Mouse (Mus musculus) MEL (cell line): Measurements from ENCODE around the gene Zfp598.

Source experiments
- BHLHE40 ChIP-seq: IDR thresholded peaks from 2 replicates; pipeline ENCODE4 v1.6.1; 2012; ENCODE audit warnings: low read depth, mild to moderate bottlenecking, inconsistent platforms, low read length, improper control_type of control experiment, borderline replicate concordance
- CTCF ChIP-seq, 3 experiments: IDR thresholded peaks in 2 of 3; conservative IDR thresholded peaks in 1 of 3; 2 replicates each; pipeline ENCODE4 v1.5.1; 2011 to 2012; ENCODE audit warnings: low read length in 3 of 3, low read depth in 2 of 3, mild to moderate bottlenecking in 2 of 3, improper control_type of control experiment in 1 of 3, inconsistent platforms in 1 of 3, mixed read lengths in 1 of 3, moderate library complexity in 1 of 3; ENCODE audit not compliant: control insufficient read depth in 1 of 3, insufficient read depth in 1 of 3, poor library complexity in 1 of 3, severe bottlenecking in 1 of 3
- MAX ChIP-seq: IDR thresholded peaks from 2 replicates; pipeline ENCODE4 v1.6.1; 2011; ENCODE audit warnings: low read length, improper control_type of control experiment

DNA sequence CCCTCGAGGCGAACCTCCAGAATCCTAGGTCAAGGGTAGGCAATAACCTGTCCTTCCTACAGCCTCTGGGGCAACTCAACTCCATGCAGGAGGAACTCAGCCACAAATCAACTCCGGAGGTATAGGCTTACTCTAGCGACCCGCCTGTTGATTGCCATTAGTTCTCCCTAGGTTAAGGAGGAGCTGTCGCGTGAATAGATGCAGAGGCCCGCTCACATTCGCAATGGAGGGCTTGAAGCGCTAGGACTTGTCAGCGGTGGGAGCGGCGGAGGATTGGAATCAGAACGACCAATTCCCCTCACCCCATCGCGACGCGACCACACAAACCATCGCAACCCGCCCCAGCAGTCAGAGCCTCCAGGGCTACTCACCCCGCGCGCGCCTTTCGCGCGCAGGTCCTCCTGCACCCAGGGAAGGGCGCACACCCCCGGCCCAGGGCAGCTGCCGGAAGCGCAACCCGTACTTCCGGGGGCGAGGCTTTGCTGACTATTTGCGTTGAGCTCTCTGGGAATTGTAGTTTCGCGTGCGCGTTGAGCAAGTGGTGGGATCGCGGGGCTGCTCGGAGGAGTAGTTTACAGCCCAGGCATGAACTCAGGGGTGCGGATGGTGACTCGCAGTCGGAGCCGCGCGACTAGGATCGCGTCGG is 37.2 kb upstream of the Zfp598 start, which contains the start of the genes Tsc2 and Nthl1:
- no peak for TF ChIP-seq BHLHE40
- no peak for TF ChIP-seq CTCF (IDR thresholded peaks at IDR 0.05 in 2 of 3, conservative IDR thresholded peaks at IDR 0.05 in 1 of 3; ENCODE audit: control insufficient read depth in 1 of 3, insufficient read depth in 1 of 3, low read depth in 2 of 3, low read length in 3 of 3, poor library complexity in 1 of 3, severe bottlenecking in 1 of 3)
- peak; percentile 48 for TF ChIP-seq MAX
